Mouse (Mus musculus): ENCODE measurements around the gene Sis. TPM values are rescaled to one million over a fixed set of nuclear protein-coding genes. Genes with fewer than 3 reads are reported as not detected.
A peak's percentile ranks its signal among the peaks of the same experiment; 100 is the strongest.

Gene Sis
- polyA plus RNA-seq (2012; rRNA removed) = 13.7 and 69.5 TPM in 2 replicates

- Histone ChIP-seq H3K27ac (ENCODE audit: insufficient read depth, low read depth, low read length) (peak within 1 kb of the TSS; percentile 94), H3K4me3 (ENCODE audit: low read depth, low read length) (no peak within 1 kb of the TSS), H3K36me3 (ENCODE audit: control insufficient read depth, insufficient read depth, low read length) (peaks cover 14% of the 10 kb centered on the region), H3K27me3 (ENCODE audit: control insufficient read depth, insufficient read depth, low read length) (no peaks in the 10 kb centered on the region), H3K4me1 (ENCODE audit: control insufficient read depth, insufficient read depth, insufficient read length, low read length) (no peaks in the 10 kb centered on the region)
- TF ChIP-seq POLR2A (IDR thresholded peaks at IDR 0.05; ENCODE audit: low read depth, low read length) = no peak
- TF ChIP-seq CTCF (IDR thresholded peaks at IDR 0.05; ENCODE audit: extremely low read depth, insufficient read length, insufficient replicate concordance, low read depth, low read length) = no peak
These were observed at the start of gene Sis for GRCm38 (mm10) chr3:72967675-72968074. TSS of gene Sis (minus strand) at chr3:72967863.

- no peak overlapping the region for H3K27ac ChIP-seq (ENCODE audit: insufficient read depth, low read depth, low read length)
- no peak overlapping the region for H3K4me3 ChIP-seq (ENCODE audit: low read depth, low read length)
- TF ChIP-seq CTCF (IDR thresholded peaks at IDR 0.05; ENCODE audit: extremely low read depth, insufficient read length, insufficient replicate concordance, low read depth, low read length) (no peak), POLR2A (IDR thresholded peaks at IDR 0.05; ENCODE audit: low read depth, low read length) (no peak)
- H3K36me3 ChIP-seq (ENCODE audit: control insufficient read depth, insufficient read depth, low read length) = no peaks in the 10 kb centered on the region
- H3K27me3 ChIP-seq (ENCODE audit: control insufficient read depth, insufficient read depth, low read length) = no peaks in the 10 kb centered on the region
- H3K4me1 ChIP-seq (ENCODE audit: control insufficient read depth, insufficient read depth, insufficient read length, low read length) = no peaks in the 10 kb centered on the region
- WGBS = 49% methylated on average over 6 of the region's 6 CpGs
These were observed 38.4 kb upstream of the Sis start for GRCm38 (mm10) chr3:73006045-73006444.

- H3K36me3 ChIP-seq (ENCODE audit: control insufficient read depth, insufficient read depth, low read length) = no peaks in the 10 kb centered on the region
- H3K27ac ChIP-seq (ENCODE audit: insufficient read depth, low read depth, low read length) = peak overlapping the region; percentile 96
- no peaks in the 10 kb centered on the region for H3K27me3 ChIP-seq (ENCODE audit: control insufficient read depth, insufficient read depth, low read length)
- 33% methylated on average over 4 of the region's 4 CpGs for WGBS
- H3K4me3 ChIP-seq (ENCODE audit: low read depth, low read length) = no peak overlapping the region
- no peak for TF ChIP-seq CTCF (IDR thresholded peaks at IDR 0.05; ENCODE audit: extremely low read depth, insufficient read length, insufficient replicate concordance, low read depth, low read length)
- TF ChIP-seq POLR2A (IDR thresholded peaks at IDR 0.05; ENCODE audit: low read depth, low read length) = no peak
- no peaks in the 10 kb centered on the region for H3K4me1 ChIP-seq (ENCODE audit: control insufficient read depth, insufficient read depth, insufficient read length, low read length)
These were observed 35.5 kb upstream of the Sis start for GRCm38 (mm10) chr3:73002933-73003696.

- Histone ChIP-seq H3K4me3 (ENCODE audit: low read depth, low read length) (no peak overlapping the region), H3K27me3 (ENCODE audit: control insufficient read depth, insufficient read depth, low read length) (no peaks in the 10 kb centered on the region), H3K4me1 (ENCODE audit: control insufficient read depth, insufficient read depth, insufficient read length, low read length) (no peaks in the 10 kb centered on the region), H3K36me3 (ENCODE audit: control insufficient read depth, insufficient read depth, low read length) (no peaks in the 10 kb centered on the region), H3K27ac (ENCODE audit: insufficient read depth, low read depth, low read length) (no peak overlapping the region)
- 14% methylated on average over 4 of the region's 4 CpGs for WGBS
- no peak for TF ChIP-seq CTCF (IDR thresholded peaks at IDR 0.05; ENCODE audit: extremely low read depth, insufficient read length, insufficient replicate concordance, low read depth, low read length)
- TF ChIP-seq POLR2A (IDR thresholded peaks at IDR 0.05; ENCODE audit: low read depth, low read length) = no peak
These were observed 29.9 kb upstream of the Sis start for GRCm38 (mm10) chr3:72997517-72997916.

DNA sequence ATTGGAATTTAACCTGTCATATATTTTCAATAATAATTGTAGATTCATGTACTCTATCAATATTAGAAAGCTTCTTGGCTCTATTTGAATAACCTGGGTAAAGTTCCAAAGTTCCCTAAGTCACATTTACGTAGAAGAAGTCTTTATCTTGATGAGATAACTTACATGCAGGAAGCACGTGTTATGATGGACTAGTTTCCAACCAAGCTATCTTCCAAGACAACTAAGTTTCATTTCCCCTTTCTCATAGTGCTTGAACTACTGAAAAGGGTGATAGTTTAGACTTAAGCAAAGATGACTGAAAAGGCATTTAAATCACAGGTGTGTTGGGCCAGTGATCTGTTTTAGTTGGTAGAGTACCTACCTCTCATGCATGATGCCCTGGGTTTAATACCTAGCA, 23.3 kb upstream of the Sis start:
- Histone ChIP-seq H3K4me3 (ENCODE audit: low read depth, low read length) (no peak overlapping the region), H3K27me3 (ENCODE audit: control insufficient read depth, insufficient read depth, low read length) (no peaks in the 10 kb centered on the region), H3K36me3 (ENCODE audit: control insufficient read depth, insufficient read depth, low read length) (no peaks in the 10 kb centered on the region), H3K4me1 (ENCODE audit: control insufficient read depth, insufficient read depth, insufficient read length, low read length) (no peaks in the 10 kb centered on the region), H3K27ac (ENCODE audit: insufficient read depth, low read depth, low read length) (peak overlapping the region; percentile 88)
- WGBS = 16% methylated on average over 2 of the region's 2 CpGs
- TF ChIP-seq POLR2A (IDR thresholded peaks at IDR 0.05; ENCODE audit: low read depth, low read length) (no peak), CTCF (IDR thresholded peaks at IDR 0.05; ENCODE audit: extremely low read depth, insufficient read length, insufficient replicate concordance, low read depth, low read length) (no peak)

- TF ChIP-seq POLR2A (IDR thresholded peaks at IDR 0.05; ENCODE audit: low read depth, low read length) = no peak
- no peak for TF ChIP-seq CTCF (IDR thresholded peaks at IDR 0.05; ENCODE audit: extremely low read depth, insufficient read length, insufficient replicate concordance, low read depth, low read length)
These were observed 8.9 kb upstream of the Sis start for GRCm38 (mm10) chr3:72976602-72977001.

DNA sequence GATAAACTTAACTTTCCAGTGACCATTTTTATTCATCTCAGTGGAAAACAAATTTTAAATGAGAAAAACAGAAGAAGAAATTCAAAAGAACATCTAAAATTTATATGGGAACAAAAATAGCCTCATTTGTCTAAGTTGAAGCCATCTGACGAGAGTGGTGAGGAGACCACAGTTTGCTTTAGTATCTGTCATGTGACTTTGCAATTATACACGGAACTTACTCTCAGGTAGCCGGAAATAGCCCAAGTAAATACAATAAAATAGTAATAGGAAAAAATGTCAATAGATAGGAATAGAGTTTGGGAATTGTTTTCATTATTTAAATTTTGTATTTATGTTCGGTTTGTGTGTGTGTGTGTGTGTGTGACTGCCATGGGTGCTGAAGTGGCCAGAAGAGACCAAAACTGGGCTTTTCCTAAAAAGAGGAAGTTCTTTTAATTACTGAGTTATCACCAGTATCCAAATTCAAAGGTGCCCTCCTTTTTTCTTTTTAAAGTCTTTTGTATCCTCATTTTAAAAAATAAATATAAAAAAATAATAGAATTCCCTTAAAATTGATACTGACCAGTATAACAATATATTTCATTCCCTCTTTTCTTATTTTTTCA, 48.6 kb downstream of the Sis start:
- H3K27ac ChIP-seq (ENCODE audit: insufficient read depth, low read depth, low read length) = no peak overlapping the region
- no peak overlapping the region for H3K4me3 ChIP-seq (ENCODE audit: low read depth, low read length)
- WGBS = 72% methylated on average over 4 of the region's 4 CpGs
- no peak for TF ChIP-seq POLR2A (IDR thresholded peaks at IDR 0.05; ENCODE audit: low read depth, low read length)
- no peak for TF ChIP-seq CTCF (IDR thresholded peaks at IDR 0.05; ENCODE audit: extremely low read depth, insufficient read length, insufficient replicate concordance, low read depth, low read length)
- H3K4me1 ChIP-seq (ENCODE audit: control insufficient read depth, insufficient read depth, insufficient read length, low read length) = no peaks in the 10 kb centered on the region
- H3K36me3 ChIP-seq (ENCODE audit: control insufficient read depth, insufficient read depth, low read length) = peaks cover 31% of the 10 kb centered on the region
- no peaks in the 10 kb centered on the region for H3K27me3 ChIP-seq (ENCODE audit: control insufficient read depth, insufficient read depth, low read length)

More at GRCm38 (mm10) chr3:72976602-72977001, 8.9 kb upstream of the Sis start:
- no peak overlapping the region for H3K27ac ChIP-seq (ENCODE audit: insufficient read depth, low read depth, low read length)
- no peaks in the 10 kb centered on the region for H3K27me3 ChIP-seq (ENCODE audit: control insufficient read depth, insufficient read depth, low read length)
- peaks cover 2% of the 10 kb centered on the region; the same call in 1 of the 2 replicates for H3K4me1 ChIP-seq (ENCODE audit: control insufficient read depth, insufficient read depth, insufficient read length, low read length)
- no peak overlapping the region for H3K4me3 ChIP-seq (ENCODE audit: low read depth, low read length)
- WGBS = 14% methylated on average over 3 of the region's 3 CpGs
- no peaks in the 10 kb centered on the region for H3K36me3 ChIP-seq (ENCODE audit: control insufficient read depth, insufficient read depth, low read length)

Data from small intestine, adult 2 months (tissue).